Mouse (Mus musculus): ENCODE measurements around the gene Inpp5f.
"Not testable (repeated sequence)": the region's sequence is repeated elsewhere in the genome, so short reads cannot be mapped to it uniquely, and the experiment has no call there.

Gene Inpp5f

DNA sequence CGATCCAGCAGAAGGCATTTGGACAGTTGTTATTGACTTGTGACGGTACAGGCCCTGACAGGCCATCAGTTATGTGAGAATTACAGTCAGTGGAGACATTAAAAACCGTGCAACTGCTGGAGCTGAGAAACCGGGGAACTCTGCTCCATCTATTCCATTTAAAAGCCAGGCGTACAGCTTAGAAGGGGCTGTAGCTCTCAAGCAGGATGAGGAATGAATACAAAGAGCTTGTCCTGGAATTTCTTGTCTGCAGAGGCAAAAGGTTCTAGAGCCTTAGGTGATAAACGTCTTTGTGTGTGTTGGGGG lies 18.2 kb upstream of the Inpp5f start:
- no peak for DNase-seq (ENCODE audit: low spot score)

DNA sequence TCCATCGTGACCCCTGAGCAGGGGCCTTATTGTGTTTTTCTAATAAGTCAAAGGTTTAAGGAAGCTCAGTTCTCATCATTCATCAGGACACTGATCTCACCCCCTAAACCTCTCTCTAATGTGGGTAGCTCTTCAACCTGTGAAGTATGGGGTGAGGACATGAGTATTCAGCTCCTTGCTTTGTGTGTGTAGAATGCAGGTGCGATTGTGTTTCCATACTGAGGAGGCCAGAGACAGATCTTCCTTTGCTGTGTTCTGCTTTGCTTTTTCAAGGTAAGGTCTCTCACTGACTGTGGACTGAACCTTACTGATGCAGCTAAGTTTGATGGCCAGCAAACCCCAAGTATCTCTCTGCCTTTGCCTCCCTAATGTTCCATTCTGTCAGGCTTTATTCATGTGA lies 14.9 kb upstream of the Inpp5f start:
- no peak for DNase-seq (ENCODE audit: low spot score)

- no peak for DNase-seq (ENCODE audit: low spot score)
Measured at GRCm38 (mm10) chr7:128599072-128599471, 12.1 kb upstream of the Inpp5f start.

- no peak for DNase-seq (ENCODE audit: low spot score)
Measured at GRCm38 (mm10) chr7:128601826-128602225, 9.3 kb upstream of the Inpp5f start.

GRCm38 (mm10) chr7:128609936-128610335 lies 1.2 kb upstream of the Inpp5f start:
- not testable (repeated sequence) for DNase-seq (ENCODE audit: low spot score)

- no peak for DNase-seq (ENCODE audit: low spot score)
Measured at GRCm38 (mm10) chr7:128610490-128610889, 638 bp upstream of the Inpp5f start.

GRCm38 (mm10) chr7:128611799-128612411 lies 777 bp downstream of the Inpp5f start:
- DNase-seq (ENCODE audit: low spot score), result no peak

GRCm38 (mm10) chr7:128612521-128613181 lies 1.5 kb downstream of the Inpp5f start:
- DNase-seq (ENCODE audit: low spot score), result no peak

DNA sequence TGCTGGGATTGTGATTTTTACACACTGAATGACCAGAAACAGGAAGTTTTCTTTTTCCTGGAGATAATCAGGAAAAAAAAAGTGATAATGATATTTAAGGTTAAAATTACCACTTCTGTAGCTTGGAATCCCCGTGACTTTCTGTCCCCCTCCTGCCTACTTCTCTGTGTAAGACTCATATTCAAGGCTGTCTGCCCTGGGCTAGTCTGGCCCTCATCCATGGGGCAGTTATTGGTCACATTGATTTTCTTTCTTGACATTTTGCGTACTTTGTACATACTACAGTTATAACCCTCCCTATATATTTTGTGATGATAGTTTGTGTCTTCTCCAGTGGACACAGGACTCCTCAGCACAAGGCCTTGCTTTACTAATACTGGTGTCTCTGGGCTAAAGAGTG lies 2.5 kb downstream of the Inpp5f start:
- no peak for DNase-seq (ENCODE audit: low spot score)

- no peak for DNase-seq (ENCODE audit: low spot score)
Measured at GRCm38 (mm10) chr7:128617587-128617986, 6.5 kb downstream of the Inpp5f start.

DNA sequence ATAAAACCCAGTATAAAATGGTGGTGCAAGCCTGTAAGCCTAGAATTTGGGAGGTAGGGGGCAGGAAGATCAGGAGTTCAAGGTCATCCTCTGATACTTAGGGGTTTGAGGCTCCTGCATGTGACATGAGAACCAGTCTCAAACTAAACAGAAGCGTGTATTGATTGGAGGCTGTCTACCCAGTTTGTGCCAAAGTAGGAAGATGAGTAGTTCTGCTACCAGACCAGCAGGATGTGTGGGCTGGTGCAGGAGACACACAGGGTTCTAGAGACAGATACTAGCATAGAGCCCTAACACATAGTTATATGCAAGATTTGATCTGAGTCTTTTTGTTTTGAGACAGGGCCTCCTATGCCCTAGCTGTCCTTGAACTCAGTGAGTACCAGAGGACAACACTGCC lies 9.1 kb downstream of the Inpp5f start:
- no peak for DNase-seq (ENCODE audit: low spot score)

GRCm38 (mm10) chr7:128622266-128622961 lies 11.3 kb downstream of the Inpp5f start:
- DNase-seq (ENCODE audit: low spot score), result no peak

GRCm38 (mm10) chr7:128622994-128623393 lies 11.9 kb downstream of the Inpp5f start:
- DNase-seq (ENCODE audit: low spot score), result no peak

GRCm38 (mm10) chr7:128625382-128625781 lies 14.3 kb downstream of the Inpp5f start:
- no peak for DNase-seq (ENCODE audit: low spot score)

- DNase-seq (ENCODE audit: low spot score), result no peak
Measured at GRCm38 (mm10) chr7:128626601-128627000, 15.5 kb downstream of the Inpp5f start.

GRCm38 (mm10) chr7:128627251-128627650 lies 16.1 kb downstream of the Inpp5f start:
- no peak for DNase-seq (ENCODE audit: low spot score)

DNA sequence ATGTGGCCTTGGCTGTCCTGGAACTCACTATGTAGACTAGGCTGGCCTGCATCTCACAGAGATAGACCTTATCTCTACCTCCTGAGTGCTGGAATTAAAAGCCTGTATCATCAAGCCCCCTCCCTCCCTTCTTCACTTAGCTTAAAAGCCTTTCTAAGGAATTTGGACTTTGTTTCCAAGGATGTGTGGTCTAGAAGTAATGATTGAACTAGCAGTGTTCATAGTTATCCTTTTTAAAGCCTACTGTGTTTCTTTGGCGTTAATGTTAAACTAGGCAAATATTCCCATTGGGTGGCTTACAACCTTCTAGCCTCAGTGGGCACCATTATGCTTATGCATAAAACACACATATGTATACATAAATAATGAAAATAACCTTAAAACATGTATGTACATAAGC lies 16.6 kb downstream of the Inpp5f start:
- DNase-seq (ENCODE audit: low spot score), result no peak

DNA sequence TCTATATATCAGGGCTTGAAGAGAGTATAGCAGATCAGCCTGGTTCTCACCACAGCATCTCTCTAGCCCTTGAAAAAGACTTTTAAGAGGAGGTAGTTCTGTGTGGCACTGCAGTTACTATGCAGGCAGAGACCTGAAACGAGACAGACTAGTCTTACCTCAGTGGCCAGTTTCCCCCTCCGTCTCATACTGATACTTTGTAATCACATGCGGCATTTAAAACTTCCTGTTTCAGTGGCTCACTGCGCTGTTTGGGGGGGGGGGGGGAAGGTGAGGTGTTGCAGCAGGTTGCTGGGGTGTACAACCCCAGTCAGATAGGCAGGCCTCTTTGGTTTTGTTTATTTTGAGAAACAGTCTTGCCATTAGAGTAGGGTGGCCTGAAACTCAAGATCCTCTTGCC lies 22.0 kb downstream of the Inpp5f start:
- no peak for DNase-seq (ENCODE audit: low spot score)

- no peak for DNase-seq (ENCODE audit: low spot score)
Measured at GRCm38 (mm10) chr7:128639925-128640485, 28.9 kb downstream of the Inpp5f start.

DNA sequence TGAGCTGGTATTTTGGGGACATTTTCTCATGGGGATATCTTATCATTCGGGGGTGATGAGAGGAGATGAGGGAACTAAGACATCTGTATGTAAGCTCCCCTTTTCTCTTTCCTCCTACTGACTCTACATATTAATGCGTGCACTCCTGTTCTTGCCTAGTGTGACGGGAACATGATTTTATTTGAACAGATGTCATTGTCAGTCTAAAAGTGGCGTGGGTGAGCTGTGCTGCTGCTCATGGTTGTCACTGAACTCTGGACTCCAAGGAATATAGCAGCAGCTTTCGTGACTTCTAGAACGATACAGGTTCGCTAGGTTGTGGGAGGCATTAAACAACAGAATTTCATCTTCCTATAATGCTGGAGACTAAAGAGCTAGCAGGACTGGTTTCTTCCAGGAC lies 30.4 kb downstream of the Inpp5f start:
- no peak for DNase-seq (ENCODE audit: low spot score)

DNA sequence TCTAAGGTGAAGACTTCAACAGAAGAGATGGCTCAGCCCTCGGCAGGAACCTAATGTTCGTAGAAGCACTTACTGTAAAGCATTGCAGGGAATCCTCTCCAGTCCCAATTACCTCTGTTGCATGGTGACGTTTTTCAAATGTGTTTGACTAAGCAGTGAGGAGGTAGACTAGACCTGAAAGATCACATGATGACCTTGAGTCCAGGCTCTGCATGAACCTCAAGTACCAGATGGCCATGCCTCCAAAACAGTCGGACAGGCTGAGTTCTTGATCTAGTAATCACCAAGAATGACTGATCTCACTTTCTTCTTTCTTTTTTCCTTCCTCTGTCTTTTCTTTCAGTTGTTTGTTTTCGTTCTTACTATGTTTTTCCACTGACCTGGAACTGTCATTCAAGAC lies 31.3 kb downstream of the Inpp5f start:
- DNase-seq (ENCODE audit: low spot score), result no peak

DNA sequence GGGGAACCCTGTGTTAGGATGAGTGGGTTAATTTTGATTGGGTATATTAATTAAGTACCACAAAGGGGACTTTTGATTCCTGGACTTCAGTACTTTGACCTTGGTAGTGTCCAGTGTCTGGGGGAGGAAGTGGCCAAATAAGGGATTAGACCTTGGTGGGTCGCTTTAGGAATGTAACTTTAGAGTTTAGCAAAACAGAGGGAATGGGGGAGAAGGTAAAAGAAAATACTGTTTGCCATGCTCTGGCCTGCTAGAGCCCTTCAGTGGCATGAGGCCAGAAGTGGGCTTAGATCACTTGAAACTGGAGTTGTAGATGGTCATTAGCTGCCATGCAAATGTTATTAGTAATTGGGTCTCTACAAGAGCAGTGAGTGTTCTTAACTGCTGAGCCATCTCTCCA lies 45.8 kb downstream of the Inpp5f start:
- DNase-seq (ENCODE audit: low spot score), result no peak

DNA sequence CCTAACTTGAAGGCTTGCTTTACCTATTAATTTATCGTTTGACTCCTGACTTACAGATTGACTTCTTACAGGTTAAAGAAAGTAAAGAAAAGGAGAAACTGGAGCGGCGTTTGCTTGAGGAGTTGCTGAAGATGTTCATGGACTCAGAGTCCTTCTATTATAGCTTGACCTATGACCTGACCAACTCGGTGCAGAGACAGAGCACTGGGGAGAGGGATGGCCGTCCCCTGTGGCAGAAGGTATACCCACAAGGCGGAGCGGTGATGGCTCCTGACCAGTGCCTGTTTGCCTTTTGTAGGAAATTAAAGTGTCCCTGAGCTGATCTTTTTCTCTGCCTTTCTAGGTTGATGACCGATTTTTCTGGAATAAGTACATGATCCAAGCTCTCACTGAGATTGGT lies 52.8 kb downstream of the Inpp5f start:
- DNase-seq (ENCODE audit: low spot score), result no peak
